Mouse (Mus musculus) heart, postnatal 25 days (tissue): Measurements from ENCODE around the gene Psip1. TPM values are rescaled to one million over a fixed set of nuclear protein-coding genes. Genes with fewer than 3 reads are reported as not detected.

ENCODE experiments used
- DNase-seq: peaks from one replicate; pipeline ENCODE4 v3.0.0; 2022; ENCODE audit warnings: low spot score
- intact Hi-C: fragments of 180-260 bp; cut with DNase I; formaldehyde crosslinking; loops from one replicate; pipeline ENCODE4 v1.15.1; 2025
- total RNA-seq, 2 experiments: library from RNA; stranded (reverse); gene quantifications; 2 replicates each; pipeline ENCODE4 v1.2.3; 2021

The Psip1 gene
- total RNA-seq, 2 experiments from 2014 or later, result 15.9 to 19.5 TPM

DNA sequence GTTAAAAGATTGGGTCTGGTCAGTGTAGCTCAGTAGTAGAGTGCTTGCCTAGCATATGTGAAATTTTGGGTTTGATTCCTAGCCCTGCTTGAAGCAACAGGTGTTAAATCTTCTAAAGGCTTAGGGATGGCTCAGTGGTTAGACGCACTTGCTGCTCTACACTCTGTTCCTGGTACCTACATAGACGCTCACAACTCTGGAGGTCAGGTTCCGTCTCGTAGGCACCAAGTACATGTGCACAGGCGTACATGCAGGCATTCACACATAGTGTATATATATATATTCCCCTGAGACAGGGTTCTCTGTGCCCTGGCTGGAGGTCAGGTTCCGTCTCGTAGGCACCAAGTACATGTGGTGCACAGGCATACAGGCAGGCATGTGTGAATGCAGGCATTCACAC is 59.1 kb downstream of the Psip1 start:
- DNase-seq, result no peak
- intact Hi-C loops, result no loop called here

GRCm38 (mm10) chr4:83425119-83425518 is 61.1 kb downstream of the Psip1 start:
- intact Hi-C loops, result no loop called here
- no peak for DNase-seq

GRCm38 (mm10) chr4:83423641-83424040 is 62.6 kb downstream of the Psip1 start:
- intact Hi-C loops, result no loop called here
- DNase-seq, result no peak

- DNase-seq, result no peak
- intact Hi-C loops, result loop anchor here (2.0 to 5.0 kb wide), 2 partner anchors 68 to 109 kb away; partner anchors contain the start of genes Ccdc171 and Psip1
These were observed 67.5 kb downstream of the Psip1 start for GRCm38 (mm10) chr4:83418781-83419180.

GRCm38 (mm10) chr4:83417820-83418186 is 68.5 kb downstream of the Psip1 start:
- intact Hi-C loops, result loop anchor here (2.0 to 5.0 kb wide), 2 partner anchors 69 to 109 kb away; partner anchors contain the start of genes Ccdc171 and Psip1
- no peak for DNase-seq

DNA sequence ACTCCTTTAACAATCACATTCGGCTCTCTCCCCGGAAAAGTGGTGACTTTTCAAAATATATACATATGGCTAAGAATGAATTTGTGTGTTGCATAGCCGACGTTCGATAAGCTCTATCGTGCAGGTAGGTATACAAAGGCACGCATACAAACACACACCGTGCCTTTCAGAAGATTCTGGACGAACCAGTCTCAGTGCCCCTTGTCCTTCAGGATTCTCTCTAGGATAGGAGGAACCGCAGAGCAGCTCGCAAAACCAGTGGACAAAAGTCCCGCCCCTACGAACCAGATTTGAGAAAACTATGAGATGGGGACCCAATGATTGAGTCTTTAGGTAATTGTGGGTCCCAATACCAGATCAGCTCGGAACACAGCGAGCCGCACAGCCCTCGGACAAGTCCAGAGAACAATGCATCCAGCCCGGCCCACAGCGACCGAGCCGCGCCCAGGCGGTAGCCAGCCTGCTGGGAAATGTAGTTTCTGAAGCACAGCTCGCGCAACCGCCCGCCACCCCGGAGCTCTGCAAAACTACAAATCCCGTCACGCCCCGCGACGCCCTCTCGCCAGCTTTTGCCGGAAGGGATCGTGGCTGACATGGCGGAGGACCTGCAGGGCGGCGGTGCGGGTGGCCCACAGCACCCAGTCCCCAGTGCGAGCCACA is 69.0 kb downstream of the Psip1 start, which contains the start of gene Snapc3:
Snapc3 (plus strand) TSS at position 565 of the 660 bp plus-strand sequence.
- intact Hi-C loops, result loop anchor here (5.0 kb wide), 1 partner anchor 110 kb away; the partner anchor contains the start of gene Ccdc171
- peak; percentile 91 for DNase-seq

DNA sequence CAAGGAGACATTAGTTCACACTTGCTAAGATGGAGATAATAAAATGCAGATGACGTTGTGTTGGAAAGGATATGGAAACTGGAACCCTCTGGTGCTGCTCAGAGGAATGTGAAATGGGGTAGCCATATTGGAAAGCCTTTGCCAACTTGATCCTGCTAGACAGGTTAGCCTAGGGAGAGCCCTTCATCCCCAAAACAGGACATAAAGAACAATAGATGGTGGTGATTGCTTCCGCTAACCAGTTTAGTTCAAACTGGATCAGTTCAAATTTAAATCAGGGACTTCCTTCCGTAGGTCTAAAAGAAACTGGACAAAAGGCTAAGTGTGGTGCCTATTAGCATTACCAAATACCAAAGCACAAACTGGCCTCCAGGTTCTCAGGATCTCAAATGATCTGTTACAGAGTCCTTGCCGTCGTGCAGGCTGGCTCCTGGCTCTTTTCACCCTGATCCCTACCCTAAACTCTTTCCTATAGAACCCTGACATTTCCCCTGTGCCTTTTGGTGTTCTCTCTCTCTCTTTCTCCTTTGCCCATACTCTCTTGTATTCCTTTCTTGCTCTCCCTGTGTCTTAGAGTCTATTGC is 71.9 kb downstream of the Psip1 start:
- intact Hi-C loops, result no loop called here
- DNase-seq, result no peak

DNA sequence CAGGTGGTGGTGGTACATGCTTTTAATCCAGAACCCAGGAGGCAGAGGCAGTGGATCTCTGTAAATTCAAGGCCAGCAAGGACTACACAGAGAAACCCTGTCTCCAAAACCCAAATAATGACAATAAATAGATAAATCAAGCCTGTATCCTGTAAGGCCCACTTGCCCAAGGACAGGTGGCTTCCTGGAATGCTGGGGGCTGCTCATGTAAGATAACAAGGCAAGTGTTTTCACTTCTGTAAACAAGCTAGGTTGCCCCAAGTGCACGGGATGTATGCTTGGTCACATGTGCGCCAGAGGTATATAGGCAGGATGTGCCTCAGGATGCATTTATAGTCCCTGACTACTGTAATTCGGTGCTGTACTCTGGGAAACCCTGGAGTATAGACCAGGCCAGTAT is 74.2 kb downstream of the Psip1 start:
- DNase-seq, result no peak
- intact Hi-C loops, result no loop called here

- intact Hi-C loops, result loop anchor here (1.0 to 2.0 kb wide), 2 partner anchors 107 to 148 kb away; no protein-coding TSS in a partner anchor
- no peak for DNase-seq
These were observed 76.3 kb downstream of the Psip1 start for GRCm38 (mm10) chr4:83409867-83410505.

DNA sequence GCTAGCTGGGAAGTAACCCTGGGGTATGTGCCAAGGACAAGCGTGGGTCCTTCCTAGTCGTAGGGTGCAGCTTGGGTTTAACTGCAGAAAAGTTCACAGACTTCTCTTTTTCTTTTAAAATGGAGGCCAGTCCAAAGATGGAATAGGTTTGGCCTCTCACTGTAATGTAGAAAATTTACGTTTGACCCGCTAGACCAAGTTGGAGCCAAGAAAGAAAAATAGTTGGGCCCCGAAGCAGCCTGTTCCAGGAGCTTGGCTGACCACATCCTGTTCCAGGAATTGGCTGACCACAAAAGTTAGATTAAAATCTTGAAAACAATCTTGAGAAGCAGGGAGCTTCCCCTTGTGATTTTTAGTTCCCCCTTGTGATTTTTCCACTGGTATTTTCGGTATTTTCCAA is 78.6 kb downstream of the Psip1 start:
- DNase-seq, result no peak
- intact Hi-C loops, result no loop called here

Other genes starting within 250 kb of the Psip1 start
- 10 to 100 TPM; 14.1 to 15.9 TPM for gene Ttc39b, start 162.2 kb downstream of the Psip1 start, total RNA-seq
- gene Snapc3, start 68.7 kb downstream of the Psip1 start, total RNA-seq, result 10 to 100 TPM; 17.1 to 17.6 TPM
- gene Ccdc171, start 39.1 kb upstream of the Psip1 start, total RNA-seq, result 1 to 10 TPM in 1 of 2 experiments, under 1 TPM in 1; 0.78 to 1.0 TPM